Mouse (Mus musculus): Measurements from ENCODE around the gene Msl2. TPM values are rescaled to one million over a fixed set of nuclear protein-coding genes. Genes with fewer than 3 reads are reported as not detected.

Msl2 gene
- total and polyA plus RNA-seq, 3 experiments, result 15.5 to 30.8 (median 18.7) TPM

DNA sequence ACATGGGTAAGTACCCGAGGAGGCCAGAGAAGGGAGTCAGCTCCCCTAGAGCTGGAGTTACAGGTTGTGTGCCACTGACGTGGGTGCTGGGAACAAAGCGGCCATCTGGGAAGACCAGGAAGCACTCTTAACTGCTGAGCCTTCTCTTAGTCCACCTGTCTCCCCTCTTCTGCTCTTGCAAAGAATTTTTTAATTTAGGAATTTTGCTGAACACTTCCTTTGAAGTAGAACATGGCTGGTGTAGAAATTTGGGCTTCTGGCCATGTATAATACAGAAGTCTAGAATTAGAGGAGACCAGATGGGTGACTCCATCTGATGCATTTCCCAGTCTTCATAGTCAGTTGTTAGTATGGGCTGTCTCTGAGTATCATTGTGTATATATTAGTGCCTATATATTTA is 9.8 kb downstream of the Msl2 start:
- no peak overlapping the region for H3K4me3 ChIP-seq (replicated peaks in 1 of 3; ENCODE audit: low read depth in 2 of 3, low read length in 2 of 3, poor library complexity in 1 of 3)
- H3K4me2 ChIP-seq (ENCODE audit: insufficient read depth, low read depth, poor library complexity, severe bottlenecking), result no peak overlapping the region
- dilution Hi-C loops (cut with MboI; ENCODE audit: extremely low pct_ligation_motif_present, extremely low pct_unique_long_range_greater_than_20kb, low sequenced_read_pairs) (no loop called here), in situ Hi-C loops (cut with MboI; ENCODE audit: low pct_ligation_motif_present, low pct_unique_long_range_greater_than_20kb, low sequenced_read_pairs) (no loop called here)
- H3K27ac ChIP-seq (ENCODE audit: insufficient read depth, low read depth), result no peak overlapping the region
- DNase-seq (ENCODE audit: extremely low read depth), result no peak
- no peaks in the 10 kb centered on the region for H3K27me3 ChIP-seq (replicated peaks)
- H3K36me3 ChIP-seq (replicated peaks in 1 of 2; ENCODE audit: control insufficient read depth in 1 of 2, insufficient read depth in 1 of 2, low read length in 1 of 2), result peaks cover 0 to 25% of the 10 kb centered on the region in 2 experiments
- no peak overlapping the region for H3K9ac ChIP-seq (ENCODE audit: insufficient read depth, low read depth)
- peaks cover 4 to 44% of the 10 kb centered on the region in 2 experiments; a peak in 2 of 4 replicates for H3K4me1 ChIP-seq (ENCODE audit: control insufficient read depth in 1 of 2, insufficient read depth in 2 of 2)
- H3K79me2 ChIP-seq (replicated peaks; ENCODE audit: control insufficient read depth, extremely low read depth, insufficient read depth, poor library complexity, severe bottlenecking), result peaks cover 63% of the 10 kb centered on the region
- H3K9me3 ChIP-seq (replicated peaks; ENCODE audit: low read length), result no peaks in the 10 kb centered on the region
- TF ChIP-seq CTCF (conservative IDR thresholded peaks at IDR 0.05 in 1 of 2, IDR thresholded peaks at IDR 0.05 in 1 of 2; ENCODE audit: low read depth in 2 of 2, low read length in 2 of 2), result no peak

DNA sequence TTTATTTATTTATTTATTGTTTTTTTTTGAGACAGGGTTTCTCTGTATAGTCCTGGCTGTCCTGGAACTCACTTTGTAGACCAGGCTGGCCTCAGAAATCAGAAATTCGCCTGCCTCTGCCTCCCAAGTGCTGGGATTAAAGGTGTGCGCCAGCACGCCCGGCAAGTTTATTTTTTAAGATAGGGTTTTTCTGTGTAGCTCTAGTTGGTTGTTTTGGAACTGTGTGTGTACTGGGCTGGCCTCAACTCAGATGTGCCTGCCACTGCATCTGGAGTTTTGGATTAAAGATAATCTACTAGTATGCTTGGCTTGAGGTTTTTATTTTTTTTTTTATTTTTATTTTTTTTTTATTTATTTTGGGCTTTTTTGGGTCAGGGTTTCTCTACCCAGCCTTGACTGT is 21.5 kb downstream of the Msl2 start:
- in situ Hi-C loops (cut with MboI; ENCODE audit: low pct_ligation_motif_present, low pct_unique_long_range_greater_than_20kb, low sequenced_read_pairs) (no loop called here), dilution Hi-C loops (cut with MboI; ENCODE audit: extremely low pct_ligation_motif_present, extremely low pct_unique_long_range_greater_than_20kb, low sequenced_read_pairs) (no loop called here)
- no peaks in the 10 kb centered on the region for H3K27me3 ChIP-seq (replicated peaks)
- peaks cover 5 to 39% of the 10 kb centered on the region in 2 experiments for H3K36me3 ChIP-seq (replicated peaks in 1 of 2; ENCODE audit: control insufficient read depth in 1 of 2, insufficient read depth in 1 of 2, low read length in 1 of 2)
- H3K79me2 ChIP-seq (replicated peaks; ENCODE audit: control insufficient read depth, extremely low read depth, insufficient read depth, poor library complexity, severe bottlenecking), result peaks cover 70% of the 10 kb centered on the region
- H3K4me2 ChIP-seq (ENCODE audit: insufficient read depth, low read depth, poor library complexity, severe bottlenecking), result no peak overlapping the region
- DNase-seq (ENCODE audit: extremely low read depth), result no peak
- H3K9me3 ChIP-seq (replicated peaks; ENCODE audit: low read length), result peaks cover 3% of the 10 kb centered on the region
- TF ChIP-seq ELF1 (IDR thresholded peaks at IDR 0.05; ENCODE audit: low read depth, low read length) (no peak), MXI1 (IDR thresholded peaks at IDR 0.05; ENCODE audit: low read depth, low read length) (no peak), EP300 (IDR thresholded peaks at IDR 0.05; ENCODE audit: low read length) (no peak), ZNF384 (IDR thresholded peaks at IDR 0.05; ENCODE audit: low read depth, low read length) (no peak)
- no peak overlapping the region for H3K4me3 ChIP-seq (replicated peaks in 1 of 3; ENCODE audit: low read depth in 2 of 3, low read length in 2 of 3, poor library complexity in 1 of 3)
- no peak overlapping the region for H3K27ac ChIP-seq (ENCODE audit: insufficient read depth, low read depth)
- H3K4me1 ChIP-seq (ENCODE audit: control insufficient read depth in 1 of 2, insufficient read depth in 2 of 2), result peaks cover 3 to 7% of the 10 kb centered on the region in 2 experiments
- H3K9ac ChIP-seq (ENCODE audit: insufficient read depth, low read depth), result no peak overlapping the region

DNA sequence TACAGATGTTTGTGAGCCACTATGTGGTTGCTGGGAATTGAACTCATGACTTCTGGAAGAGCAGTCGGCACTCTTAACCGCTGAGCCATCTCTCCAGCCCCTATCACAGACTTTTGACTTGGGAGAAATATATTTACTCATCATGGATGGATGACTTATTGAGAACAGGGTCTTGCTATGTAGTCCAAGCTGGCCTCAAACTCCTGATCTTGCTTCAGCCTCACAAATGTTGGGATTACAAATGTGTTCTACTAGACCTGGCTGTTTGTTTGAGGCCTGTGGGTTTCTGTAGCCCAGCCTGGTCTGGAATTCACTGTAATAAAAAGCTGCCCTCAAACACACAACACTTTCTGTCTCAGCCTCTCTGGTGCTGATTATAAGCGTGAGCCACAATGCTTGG is 22.6 kb downstream of the Msl2 start:
- TF ChIP-seq E2F4 (IDR thresholded peaks at IDR 0.05; ENCODE audit: insufficient replicate concordance, low read depth, low read length), result no peak
- TF ChIP-seq IRF4 (IDR thresholded peaks at IDR 0.05; ENCODE audit: low read depth, low read length), result no peak
- TF ChIP-seq NELFE (IDR thresholded peaks at IDR 0.05; ENCODE audit: low read depth, low read length), result no peak
- no peak for TF ChIP-seq MEF2A (IDR thresholded peaks at IDR 0.05; ENCODE audit: borderline replicate concordance, low read depth, low read length)
- no peak for TF ChIP-seq JUND (conservative IDR thresholded peaks at IDR 0.05; ENCODE audit: low read depth, low read length)
- TF ChIP-seq SIN3A (IDR thresholded peaks at IDR 0.05; ENCODE audit: low read length), result no peak
- no peak for TF ChIP-seq HCFC1 (IDR thresholded peaks at IDR 0.05; ENCODE audit: low read depth, low read length)
- dilution Hi-C loops (cut with MboI; ENCODE audit: extremely low pct_ligation_motif_present, extremely low pct_unique_long_range_greater_than_20kb, low sequenced_read_pairs) (no loop called here), in situ Hi-C loops (cut with MboI; ENCODE audit: low pct_ligation_motif_present, low pct_unique_long_range_greater_than_20kb, low sequenced_read_pairs) (no loop called here)
- Histone ChIP-seq H3K9ac (ENCODE audit: insufficient read depth, low read depth) (no peak overlapping the region), H3K4me2 (ENCODE audit: insufficient read depth, low read depth, poor library complexity, severe bottlenecking) (no peak overlapping the region), H3K4me3 (replicated peaks in 1 of 3; ENCODE audit: low read depth in 2 of 3, low read length in 2 of 3, poor library complexity in 1 of 3) (no peak overlapping the region), H3K27me3 (replicated peaks) (no peaks in the 10 kb centered on the region), H3K27ac (ENCODE audit: insufficient read depth, low read depth) (no peak overlapping the region), H3K4me1 (ENCODE audit: control insufficient read depth in 1 of 2, insufficient read depth in 2 of 2) (peaks cover 3 to 7% of the 10 kb centered on the region in 2 experiments), H3K36me3 (replicated peaks in 1 of 2; ENCODE audit: control insufficient read depth in 1 of 2, insufficient read depth in 1 of 2, low read length in 1 of 2) (peaks cover 15 to 49% of the 10 kb centered on the region in 2 experiments), H3K9me3 (replicated peaks; ENCODE audit: low read length) (peaks cover 3% of the 10 kb centered on the region), H3K79me2 (replicated peaks; ENCODE audit: control insufficient read depth, extremely low read depth, insufficient read depth, poor library complexity, severe bottlenecking) (peaks cover 81% of the 10 kb centered on the region)
- no peak for DNase-seq (ENCODE audit: extremely low read depth)

Data from CH12.LX (cell line).